Mouse (Mus musculus): Measurements from ENCODE around the gene AC131692.1. TPM values are rescaled to one million over a fixed set of nuclear protein-coding genes. Genes with fewer than 3 reads are reported as not detected.

The AC131692.1 gene
- polyA plus RNA-seq, 1 experiment from 2014 or later, result not detected

DNA sequence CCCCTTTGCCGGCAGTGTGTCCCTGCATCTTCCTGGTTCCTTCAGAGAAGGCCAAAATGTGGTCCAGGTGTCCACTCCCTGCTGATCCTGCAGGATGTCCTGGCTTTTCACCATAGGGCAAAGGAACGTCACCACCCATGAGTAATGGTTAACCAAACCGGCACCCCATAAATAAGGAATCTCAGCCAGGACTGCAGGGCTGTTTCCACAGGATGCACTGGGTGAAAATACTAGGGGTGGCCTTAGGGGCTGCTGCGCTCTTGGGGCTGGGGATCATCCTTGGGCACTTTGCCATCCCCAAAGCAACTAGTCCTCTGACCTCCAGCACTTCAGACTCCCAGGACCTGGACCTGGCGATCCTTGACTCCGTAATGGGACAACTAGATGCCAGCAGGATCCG lies 11.4 kb downstream of the AC131692.1 start, which contains the start of gene Naaladl1:
TSS of gene Naaladl1 (plus strand) at position 197 of the 400 bp plus-strand sequence.
- Histone ChIP-seq H3K4me2 (ENCODE audit: low read length) (no peak within 1 kb of the TSS), H3K27me3 (replicated peaks; ENCODE audit: control insufficient read depth, insufficient read depth, low read length) (no peaks in the 10 kb centered on the region), H3K9ac (replicated peaks; ENCODE audit: low read depth, low read length) (no peak within 1 kb of the TSS), H3K27ac (ENCODE audit: low read length) (no peak within 1 kb of the TSS), H3K9me3 (ENCODE audit: control insufficient read depth, low read length) (no peaks in the 10 kb centered on the region), H3K4me3 (replicated peaks; ENCODE audit: low read length) (no peak within 1 kb of the TSS), H3K4me1 (replicated peaks; ENCODE audit: control insufficient read depth, insufficient read depth, low read length) (no peaks in the 10 kb centered on the region), H3K36me3 (ENCODE audit: control insufficient read depth, insufficient read depth) (no peaks in the 10 kb centered on the region)
- 88% methylated on average over 7 of the region's 7 CpGs for WGBS
- ATAC-seq, result no peak

GRCm38 (mm10) chr19:6113116-6113515 lies 18.9 kb downstream of the AC131692.1 start:
- Histone ChIP-seq H3K4me1 (replicated peaks; ENCODE audit: control insufficient read depth, insufficient read depth, low read length) (peaks cover 11% of the 10 kb centered on the region), H3K4me3 (replicated peaks; ENCODE audit: low read length) (no peak overlapping the region), H3K27me3 (replicated peaks; ENCODE audit: control insufficient read depth, insufficient read depth, low read length) (no peaks in the 10 kb centered on the region), H3K4me2 (ENCODE audit: low read length) (no peak overlapping the region), H3K36me3 (ENCODE audit: control insufficient read depth, insufficient read depth) (peaks cover 15% of the 10 kb centered on the region), H3K9ac (replicated peaks; ENCODE audit: low read depth, low read length) (no peak overlapping the region), H3K27ac (ENCODE audit: low read length) (no peak overlapping the region), H3K9me3 (ENCODE audit: control insufficient read depth, low read length) (no peaks in the 10 kb centered on the region)
- WGBS, result 80% methylated on average over 6 of the region's 6 CpGs
- ATAC-seq, result no peak

- Histone ChIP-seq H3K4me1 (replicated peaks; ENCODE audit: control insufficient read depth, insufficient read depth, low read length) (peaks cover 21% of the 10 kb centered on the region), H3K9ac (replicated peaks; ENCODE audit: low read depth, low read length) (no peak overlapping the region), H3K9me3 (ENCODE audit: control insufficient read depth, low read length) (no peaks in the 10 kb centered on the region), H3K27ac (ENCODE audit: low read length) (no peak overlapping the region), H3K4me2 (ENCODE audit: low read length) (no peak overlapping the region; the same call in 1 of the 2 replicates), H3K27me3 (replicated peaks; ENCODE audit: control insufficient read depth, insufficient read depth, low read length) (no peaks in the 10 kb centered on the region), H3K4me3 (replicated peaks; ENCODE audit: low read length) (no peak overlapping the region), H3K36me3 (ENCODE audit: control insufficient read depth, insufficient read depth) (peaks cover 15% of the 10 kb centered on the region)
- no peak for ATAC-seq
- WGBS, result 89% methylated on average over 14 of the region's 15 CpGs
These were observed 22.1 kb downstream of the AC131692.1 start for GRCm38 (mm10) chr19:6116113-6116850.

- H3K4me2 ChIP-seq (ENCODE audit: low read length), result peak overlapping the region; percentile 76
- H3K9ac ChIP-seq (replicated peaks; ENCODE audit: low read depth, low read length), result peak overlapping the region; percentile 88
- H3K27ac ChIP-seq (ENCODE audit: low read length), result peak overlapping the region; percentile 95
- peaks cover 21% of the 10 kb centered on the region for H3K4me1 ChIP-seq (replicated peaks; ENCODE audit: control insufficient read depth, insufficient read depth, low read length)
- H3K36me3 ChIP-seq (ENCODE audit: control insufficient read depth, insufficient read depth), result peaks cover 15% of the 10 kb centered on the region
- no peaks in the 10 kb centered on the region for H3K27me3 ChIP-seq (replicated peaks; ENCODE audit: control insufficient read depth, insufficient read depth, low read length)
- H3K9me3 ChIP-seq (ENCODE audit: control insufficient read depth, low read length), result no peaks in the 10 kb centered on the region
- no peak; the same call in 1 of the 2 replicates for ATAC-seq
- H3K4me3 ChIP-seq (replicated peaks; ENCODE audit: low read length), result peak overlapping the region; percentile 88
- 4% methylated on average over 32 of the region's 32 CpGs for WGBS
These were observed 23.2 kb downstream of the AC131692.1 start for GRCm38 (mm10) chr19:6117346-6117985.

GRCm38 (mm10) chr19:6117986-6118676 lies 23.9 kb downstream of the AC131692.1 start, which contains the start of gene Sac3d1:
Sac3d1 (minus strand) TSS chr19:6118650.
- H3K27ac ChIP-seq (ENCODE audit: low read length), result peak within 1 kb of the TSS; percentile 95
- peaks cover 21% of the 10 kb centered on the region for H3K4me1 ChIP-seq (replicated peaks; ENCODE audit: control insufficient read depth, insufficient read depth, low read length)
- no peaks in the 10 kb centered on the region for H3K27me3 ChIP-seq (replicated peaks; ENCODE audit: control insufficient read depth, insufficient read depth, low read length)
- peak; percentile 93 for ATAC-seq
- peak within 1 kb of the TSS; percentile 76 for H3K4me2 ChIP-seq (ENCODE audit: low read length)
- peak within 1 kb of the TSS; percentile 88 for H3K9ac ChIP-seq (replicated peaks; ENCODE audit: low read depth, low read length)
- peak within 1 kb of the TSS; percentile 88 for H3K4me3 ChIP-seq (replicated peaks; ENCODE audit: low read length)
- WGBS, result under 1% methylated on average over 77 of the region's 77 CpGs
- peaks cover 15% of the 10 kb centered on the region for H3K36me3 ChIP-seq (ENCODE audit: control insufficient read depth, insufficient read depth)
- H3K9me3 ChIP-seq (ENCODE audit: control insufficient read depth, low read length), result no peaks in the 10 kb centered on the region

DNA sequence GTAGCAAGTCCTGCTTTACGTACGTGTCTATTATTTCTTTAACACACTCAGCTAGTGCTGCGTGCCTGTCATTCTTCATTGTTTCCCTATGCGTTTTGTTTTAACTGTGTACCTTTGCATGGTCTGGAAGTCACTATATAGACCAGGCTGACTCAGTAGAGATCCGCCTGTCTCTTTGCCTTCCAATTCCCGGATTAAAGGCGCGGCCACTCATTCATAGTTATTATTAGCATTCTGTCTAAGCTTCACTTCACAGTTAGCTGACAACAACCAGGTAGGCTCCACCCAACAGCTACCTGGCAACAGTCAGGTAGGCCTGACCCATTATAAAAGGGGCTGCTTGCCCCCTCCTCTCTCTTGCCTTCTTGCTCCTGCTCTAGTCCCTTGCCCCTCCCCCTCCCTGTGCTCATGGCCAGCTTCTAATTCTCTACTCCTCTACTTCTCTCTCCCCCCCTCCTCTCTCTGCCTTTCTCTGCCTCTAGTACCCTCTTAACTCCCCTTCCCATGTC lies 24.5 kb downstream of the AC131692.1 start:
- under 1% methylated on average over 8 of the region's 8 CpGs for WGBS
- Histone ChIP-seq H3K9me3 (ENCODE audit: control insufficient read depth, low read length) (no peaks in the 10 kb centered on the region), H3K4me2 (ENCODE audit: low read length) (peak overlapping the region; percentile 76), H3K36me3 (ENCODE audit: control insufficient read depth, insufficient read depth) (peaks cover 15% of the 10 kb centered on the region), H3K4me1 (replicated peaks; ENCODE audit: control insufficient read depth, insufficient read depth, low read length) (peaks cover 26% of the 10 kb centered on the region), H3K27ac (ENCODE audit: low read length) (peak overlapping the region; percentile 95), H3K9ac (replicated peaks; ENCODE audit: low read depth, low read length) (peak overlapping the region; percentile 88), H3K27me3 (replicated peaks; ENCODE audit: control insufficient read depth, insufficient read depth, low read length) (no peaks in the 10 kb centered on the region), H3K4me3 (replicated peaks; ENCODE audit: low read length) (peak overlapping the region; percentile 88)
- peak; percentile 56; the same call in 1 of the 2 replicates for ATAC-seq

- Histone ChIP-seq H3K4me2 (ENCODE audit: low read length) (no peak overlapping the region), H3K9me3 (ENCODE audit: control insufficient read depth, low read length) (no peaks in the 10 kb centered on the region), H3K36me3 (ENCODE audit: control insufficient read depth, insufficient read depth) (no peaks in the 10 kb centered on the region), H3K27me3 (replicated peaks; ENCODE audit: control insufficient read depth, insufficient read depth, low read length) (no peaks in the 10 kb centered on the region), H3K27ac (ENCODE audit: low read length) (no peak overlapping the region), H3K4me3 (replicated peaks; ENCODE audit: low read length) (no peak overlapping the region), H3K4me1 (replicated peaks; ENCODE audit: control insufficient read depth, insufficient read depth, low read length) (peaks cover 23% of the 10 kb centered on the region), H3K9ac (replicated peaks; ENCODE audit: low read depth, low read length) (no peak overlapping the region)
- WGBS, result 35% methylated on average over 19 of the region's 19 CpGs
- ATAC-seq, result no peak
These were observed 27.5 kb downstream of the AC131692.1 start for GRCm38 (mm10) chr19:6121761-6122160.

DNA sequence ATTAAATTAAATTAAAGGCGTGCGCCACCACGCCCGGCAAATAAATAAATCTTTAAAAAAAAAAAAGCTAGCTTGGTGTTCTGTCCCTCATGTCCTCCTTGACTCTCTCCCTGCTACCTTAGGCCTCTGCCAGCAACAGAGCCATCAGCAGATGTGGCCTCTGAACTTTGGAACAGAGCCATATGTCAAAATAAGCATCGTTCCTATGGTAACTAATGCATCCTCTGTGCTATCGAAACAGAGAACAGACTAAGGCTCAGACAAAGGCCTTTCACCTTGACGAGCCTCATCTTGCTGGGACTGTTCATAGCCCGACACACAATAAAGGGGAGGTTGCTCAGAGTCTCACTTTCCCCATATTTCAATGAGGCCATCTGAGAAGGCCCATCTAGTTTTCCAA lies 29.1 kb downstream of the AC131692.1 start:
- H3K27ac ChIP-seq (ENCODE audit: low read length), result no peak overlapping the region
- no peak overlapping the region for H3K9ac ChIP-seq (replicated peaks; ENCODE audit: low read depth, low read length)
- no peak overlapping the region for H3K4me2 ChIP-seq (ENCODE audit: low read length)
- peaks cover 15% of the 10 kb centered on the region for H3K4me1 ChIP-seq (replicated peaks; ENCODE audit: control insufficient read depth, insufficient read depth, low read length)
- H3K9me3 ChIP-seq (ENCODE audit: control insufficient read depth, low read length), result no peaks in the 10 kb centered on the region
- ATAC-seq, result no peak
- WGBS, result 64% methylated on average over 8 of the region's 8 CpGs
- no peaks in the 10 kb centered on the region for H3K36me3 ChIP-seq (ENCODE audit: control insufficient read depth, insufficient read depth)
- H3K27me3 ChIP-seq (replicated peaks; ENCODE audit: control insufficient read depth, insufficient read depth, low read length), result no peaks in the 10 kb centered on the region
- H3K4me3 ChIP-seq (replicated peaks; ENCODE audit: low read length), result no peak overlapping the region

DNA sequence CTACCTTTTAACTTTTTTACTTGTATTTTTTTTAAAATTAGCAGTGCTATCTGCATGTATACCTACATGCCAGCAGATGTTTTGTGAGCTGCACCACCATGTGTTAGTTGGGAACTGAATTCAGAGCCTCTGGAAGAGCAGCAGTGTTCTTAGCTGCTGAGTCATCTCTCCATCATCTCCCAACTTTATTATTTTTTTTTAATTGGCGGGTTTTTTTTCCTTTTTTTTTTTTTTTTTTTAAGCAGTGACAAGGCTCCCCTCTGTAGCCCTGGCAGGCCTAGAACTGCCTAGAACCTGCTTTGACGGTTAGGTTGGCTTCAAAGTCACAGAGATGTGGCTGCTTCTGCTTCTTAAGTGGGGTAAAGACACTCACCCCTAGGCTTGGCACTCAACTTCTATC lies 30.7 kb downstream of the AC131692.1 start:
- no peak for ATAC-seq
- Histone ChIP-seq H3K36me3 (ENCODE audit: control insufficient read depth, insufficient read depth) (no peaks in the 10 kb centered on the region), H3K9me3 (ENCODE audit: control insufficient read depth, low read length) (no peaks in the 10 kb centered on the region), H3K27ac (ENCODE audit: low read length) (no peak overlapping the region), H3K9ac (replicated peaks; ENCODE audit: low read depth, low read length) (no peak overlapping the region), H3K27me3 (replicated peaks; ENCODE audit: control insufficient read depth, insufficient read depth, low read length) (no peaks in the 10 kb centered on the region), H3K4me3 (replicated peaks; ENCODE audit: low read length) (no peak overlapping the region), H3K4me1 (replicated peaks; ENCODE audit: control insufficient read depth, insufficient read depth, low read length) (peaks cover 8% of the 10 kb centered on the region), H3K4me2 (ENCODE audit: low read length) (no peak overlapping the region)
- WGBS, result 84% methylated on average over 2 of the region's 2 CpGs

All from forebrain, embryonic 16.5 days (tissue).